Mouse (Mus musculus) forebrain, embryonic 15.5 days (tissue): ENCODE results near the gene Znhit3. TPM values are rescaled to one million over a fixed set of nuclear protein-coding genes. Genes with fewer than 3 reads are reported as not detected.

ENCODE experiments used
- ATAC-seq: fragments of 200-750 bp; cut with Nextera tagmentation; replicated peaks from 2 replicates; pipeline ENCODE4 v1.8.0; 2017; ENCODE audit warnings: mild to moderate bottlenecking, moderate TSS enrichment, moderate library complexity
- H3K27ac ChIP-seq: fragments of 300-500 bp; sonication (generic); replicated peaks from 2 replicates; pipeline ENCODE4 v1.5.1; 2015; ENCODE audit warnings: mild to moderate bottlenecking, inconsistent platforms
- H3K27me3 ChIP-seq: fragments of 300-500 bp; sonication (generic); 2 replicates; pipeline ENCODE4 v1.6.1; 2015; ENCODE audit warnings: inconsistent platforms
- H3K36me3 ChIP-seq: fragments of 300-500 bp; sonication (generic); 2 replicates; pipeline ENCODE4 v1.6.1; 2015; ENCODE audit warnings: mild to moderate bottlenecking, inconsistent platforms
- H3K4me1 ChIP-seq: fragments of 300-500 bp; sonication (generic); 2 replicates; pipeline ENCODE4 v1.6.1; 2015; ENCODE audit warnings: inconsistent platforms
- H3K4me2 ChIP-seq: fragments of 300-500 bp; sonication (generic); replicated peaks from 2 replicates; pipeline ENCODE4 v1.6.1; 2015; ENCODE audit warnings: mild to moderate bottlenecking, inconsistent platforms
- H3K4me3 ChIP-seq: fragments of 300-500 bp; sonication (generic); 2 replicates; pipeline ENCODE4 v1.5.1; 2015; ENCODE audit warnings: mild to moderate bottlenecking, inconsistent platforms
- H3K9ac ChIP-seq: fragments of 300-500 bp; sonication (generic); replicated peaks from 2 replicates; pipeline ENCODE4 v1.6.1; 2015; ENCODE audit warnings: mild to moderate bottlenecking, inconsistent platforms
- H3K9me3 ChIP-seq: fragments of 300-500 bp; sonication (generic); 2 replicates; pipeline ENCODE4 v1.6.1; 2016; ENCODE audit warnings: inconsistent platforms
- WGBS: fragments of 180-500 bp; shearing (Covaris S2); methylation state at CpG from one replicate; pipeline ENCODE4 v1.1.7; 2015; ENCODE audit warnings: mixed read lengths; 5-methylcytosine and 5-hydroxymethylcytosine counted together
- polyA plus RNA-seq: library from polyadenylated mRNA; unstranded; fragments of >200 nt; fragmentation: Nextera tagmentation; extraction: Ambion mirVana; gene quantifications from 2 replicates; pipeline ENCODE4 v1.2.1, GENCODE M21; 2015

The Znhit3 gene
- 61.7 and 67.8 TPM in 2 replicates for polyA plus RNA-seq

GRCm38 (mm10) chr11:84916053-84916702 lies at the start of gene Znhit3:
Znhit3 (minus strand) TSS chr11:84916366.
- WGBS = 2% methylated on average over 34 of the region's 34 CpGs
- peak within 1 kb of the TSS; percentile 33; the same call in 1 of the 2 replicates for H3K27ac ChIP-seq
- peak within 1 kb of the TSS; percentile 80 for H3K4me3 ChIP-seq
- peaks cover 23% of the 10 kb centered on the region for H3K36me3 ChIP-seq
- H3K4me2 ChIP-seq = peak within 1 kb of the TSS; percentile 61
- ATAC-seq = peak; percentile 94
- H3K4me1 ChIP-seq = peaks cover 23% of the 10 kb centered on the region
- no peaks in the 10 kb centered on the region for H3K9me3 ChIP-seq
- H3K9ac ChIP-seq = peak within 1 kb of the TSS; percentile 71
- no peaks in the 10 kb centered on the region for H3K27me3 ChIP-seq

GRCm38 (mm10) chr11:84963556-84963955 lies 47.4 kb upstream of the Znhit3 start:
- H3K4me2 ChIP-seq = no peak overlapping the region
- no peak overlapping the region for H3K9ac ChIP-seq
- no peak overlapping the region for H3K27ac ChIP-seq
- H3K27me3 ChIP-seq = peaks cover 18% of the 10 kb centered on the region
- no peaks in the 10 kb centered on the region for H3K36me3 ChIP-seq
- H3K9me3 ChIP-seq = no peaks in the 10 kb centered on the region
- peaks cover 11% of the 10 kb centered on the region; the same call in 1 of the 2 replicates for H3K4me1 ChIP-seq
- WGBS = 86% methylated on average over 3 of the region's 3 CpGs
- ATAC-seq = no peak
- no peak overlapping the region for H3K4me3 ChIP-seq

DNA sequence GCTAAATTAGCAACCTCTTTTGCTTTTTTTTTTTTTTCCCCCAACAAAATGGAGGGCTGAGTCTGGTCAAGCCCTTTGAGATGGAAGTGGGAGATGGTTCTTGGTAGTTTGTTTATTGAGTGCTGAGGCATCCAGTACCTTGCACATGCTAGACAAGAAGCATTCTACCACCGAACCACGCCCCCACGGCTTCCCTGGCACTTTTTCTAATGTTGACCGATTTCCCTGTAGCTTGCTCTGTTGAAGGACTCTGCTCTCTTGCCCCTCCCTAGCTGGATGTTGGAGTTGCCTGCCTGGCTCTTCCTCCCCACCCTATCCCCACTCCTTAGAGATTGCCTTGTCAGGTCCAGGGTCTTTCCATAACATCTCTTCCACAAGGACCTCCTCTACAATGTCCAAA lies 46.4 kb upstream of the Znhit3 start:
- WGBS = 97% methylated on average over 4 of the region's 4 CpGs

GRCm38 (mm10) chr11:84961571-84961970 lies 45.4 kb upstream of the Znhit3 start:
- Histone ChIP-seq H3K4me1 (peaks cover 15% of the 10 kb centered on the region), H3K27ac (no peak overlapping the region), H3K4me3 (no peak overlapping the region)

More for the DNA sequence above, 46.4 kb upstream of the Znhit3 start:
- H3K27ac ChIP-seq = no peak overlapping the region
- H3K36me3 ChIP-seq = no peaks in the 10 kb centered on the region
- H3K27me3 ChIP-seq = peaks cover 28% of the 10 kb centered on the region
- H3K4me3 ChIP-seq = no peak overlapping the region
- ATAC-seq = no peak
- H3K4me1 ChIP-seq = peaks cover 17% of the 10 kb centered on the region
- no peaks in the 10 kb centered on the region for H3K9me3 ChIP-seq
- H3K4me2 ChIP-seq = no peak overlapping the region
- H3K9ac ChIP-seq = no peak overlapping the region

DNA sequence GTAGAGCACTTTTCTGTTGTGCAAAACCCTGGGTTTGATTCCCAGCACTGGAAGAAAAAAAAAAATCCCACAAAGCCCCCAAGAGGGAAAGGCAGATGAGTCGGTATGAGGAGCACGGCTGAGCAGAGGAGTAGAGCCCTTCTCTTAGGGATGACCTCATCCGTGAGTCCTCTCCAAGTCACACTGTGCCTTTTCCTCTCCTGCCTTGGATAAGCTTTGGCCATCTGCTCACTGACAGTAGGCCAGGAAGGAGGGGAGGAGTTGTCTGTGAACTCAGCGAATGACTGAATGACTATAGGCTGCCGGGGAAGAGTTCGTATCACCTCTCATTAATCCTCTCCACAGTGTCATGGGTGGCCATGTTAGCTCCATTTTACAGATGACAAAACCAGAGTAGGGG lies 44.6 kb upstream of the Znhit3 start:
- Histone ChIP-seq H3K36me3 (no peaks in the 10 kb centered on the region), H3K27ac (no peak overlapping the region), H3K4me1 (peaks cover 15% of the 10 kb centered on the region), H3K9me3 (no peaks in the 10 kb centered on the region), H3K27me3 (peaks cover 44% of the 10 kb centered on the region), H3K4me2 (no peak overlapping the region), H3K9ac (no peak overlapping the region), H3K4me3 (no peak overlapping the region)
- 59% methylated on average over 6 of the region's 6 CpGs for WGBS
- no peak for ATAC-seq

More at GRCm38 (mm10) chr11:84961571-84961970, 45.4 kb upstream of the Znhit3 start:
- Histone ChIP-seq H3K9ac (no peak overlapping the region), H3K9me3 (no peaks in the 10 kb centered on the region), H3K4me2 (no peak overlapping the region), H3K36me3 (no peaks in the 10 kb centered on the region), H3K27me3 (peaks cover 36% of the 10 kb centered on the region)
- WGBS = 82% methylated on average over 4 of the region's 4 CpGs
- no peak for ATAC-seq

GRCm38 (mm10) chr11:84960291-84960690 lies 44.1 kb upstream of the Znhit3 start:
- Histone ChIP-seq H3K36me3 (no peaks in the 10 kb centered on the region), H3K27me3 (peaks cover 44% of the 10 kb centered on the region), H3K27ac (no peak overlapping the region), H3K4me1 (peaks cover 15% of the 10 kb centered on the region), H3K9me3 (no peaks in the 10 kb centered on the region), H3K4me3 (no peak overlapping the region), H3K4me2 (no peak overlapping the region), H3K9ac (no peak overlapping the region)
- no peak for ATAC-seq
- 35% methylated on average over 3 of the region's 3 CpGs for WGBS

- Histone ChIP-seq H3K36me3 (no peaks in the 10 kb centered on the region), H3K27me3 (peaks cover 44% of the 10 kb centered on the region), H3K9me3 (no peaks in the 10 kb centered on the region), H3K9ac (no peak overlapping the region), H3K4me1 (peaks cover 15% of the 10 kb centered on the region), H3K27ac (no peak overlapping the region), H3K4me2 (no peak overlapping the region), H3K4me3 (no peak overlapping the region)
- no peak for ATAC-seq
- WGBS = 5% methylated on average over 9 of the region's 9 CpGs
Observed at GRCm38 (mm10) chr11:84959701-84960181, 43.6 kb upstream of the Znhit3 start.

DNA sequence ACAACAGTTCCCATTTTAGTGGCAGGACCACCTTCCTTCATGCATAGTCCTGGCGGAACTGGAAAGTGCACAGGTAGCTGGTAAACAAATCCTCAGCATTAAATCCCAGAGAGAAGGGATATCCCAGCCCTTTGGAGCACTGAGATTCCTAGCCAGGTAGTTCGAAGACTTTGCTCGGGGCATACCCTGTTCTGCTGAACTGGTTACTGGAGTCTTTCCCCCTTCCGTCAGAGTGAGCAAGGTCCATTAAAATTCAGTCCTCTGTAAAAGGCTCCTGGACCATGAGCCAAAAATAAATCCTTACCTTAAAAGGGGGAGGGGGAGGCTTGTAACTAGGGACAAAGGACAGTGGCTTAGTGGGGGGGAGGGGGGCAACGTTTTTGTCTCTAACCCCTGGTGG lies 43.0 kb upstream of the Znhit3 start:
- H3K27me3 ChIP-seq = peaks cover 44% of the 10 kb centered on the region

GRCm38 (mm10) chr11:84958271-84958630 lies 42.1 kb upstream of the Znhit3 start:
- Histone ChIP-seq H3K36me3 (no peaks in the 10 kb centered on the region), H3K27me3 (peaks cover 44% of the 10 kb centered on the region), H3K27ac (no peak overlapping the region), H3K4me2 (peak overlapping the region; percentile 49), H3K9ac (no peak overlapping the region), H3K4me3 (peak overlapping the region; percentile 38), H3K4me1 (peaks cover 15% of the 10 kb centered on the region), H3K9me3 (no peaks in the 10 kb centered on the region)
- 2% methylated on average over 11 of the region's 11 CpGs for WGBS
- no peak for ATAC-seq

More for the DNA sequence above, 43.0 kb upstream of the Znhit3 start:
- no peaks in the 10 kb centered on the region for H3K36me3 ChIP-seq
- H3K9me3 ChIP-seq = no peaks in the 10 kb centered on the region
- H3K27ac ChIP-seq = no peak overlapping the region
- no peak for ATAC-seq
- H3K4me2 ChIP-seq = no peak overlapping the region
- H3K4me1 ChIP-seq = peaks cover 15% of the 10 kb centered on the region
- no peak overlapping the region for H3K9ac ChIP-seq
- WGBS = 25% methylated on average over 5 of the region's 5 CpGs
- H3K4me3 ChIP-seq = no peak overlapping the region

DNA sequence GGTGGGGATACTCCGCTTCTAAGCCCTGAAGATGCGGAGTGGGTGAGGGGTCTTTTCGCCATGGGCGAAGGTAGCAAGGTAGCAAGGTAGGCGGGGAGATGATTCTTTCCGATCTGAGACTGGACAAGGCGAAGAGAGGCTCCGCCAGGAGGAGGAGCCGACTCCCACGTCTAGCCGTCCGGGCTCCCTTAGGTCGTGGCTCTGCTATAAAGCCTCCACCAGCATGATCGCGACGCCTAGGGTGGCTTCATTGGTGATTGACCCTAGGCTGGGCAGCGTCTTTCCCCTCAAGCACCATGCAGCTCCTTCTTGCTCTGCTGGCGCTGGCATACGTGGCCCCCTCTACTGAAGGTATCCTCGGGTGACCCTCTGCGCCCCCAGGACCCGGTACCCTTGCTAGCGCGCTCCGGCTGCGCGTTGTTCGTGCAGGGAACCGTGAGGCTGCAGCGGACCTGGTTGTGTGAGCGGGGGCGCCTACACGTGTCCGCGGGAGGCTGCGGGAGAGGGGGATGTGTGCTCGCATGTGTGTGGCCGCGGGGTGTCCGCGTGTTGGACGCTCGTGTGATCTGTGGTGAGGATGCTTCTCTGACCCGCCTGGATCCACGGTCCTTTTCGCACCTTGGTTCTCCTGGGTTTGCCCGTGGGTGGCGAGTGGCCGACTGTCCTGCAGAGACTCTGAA lies 41.6 kb upstream of the Znhit3 start, which contains the start of gene Car4:
Gene Car4, plus strand, starts transcription at position 196 of the 680 bp plus-strand sequence.
- no peaks in the 10 kb centered on the region for H3K9me3 ChIP-seq
- ATAC-seq = no peak
- H3K36me3 ChIP-seq = no peaks in the 10 kb centered on the region
- H3K9ac ChIP-seq = peak within 1 kb of the TSS; percentile 9; the same call in 1 of the 2 replicates
- no peak within 1 kb of the TSS for H3K27ac ChIP-seq
- peaks cover 44% of the 10 kb centered on the region for H3K27me3 ChIP-seq
- peaks cover 15% of the 10 kb centered on the region for H3K4me1 ChIP-seq
- H3K4me2 ChIP-seq = peak within 1 kb of the TSS; percentile 49
- peak within 1 kb of the TSS; percentile 38 for H3K4me3 ChIP-seq
- WGBS = 1% methylated on average over 49 of the region's 49 CpGs

GRCm38 (mm10) chr11:84957171-84957570 lies 41.0 kb upstream of the Znhit3 start:
- H3K4me1 ChIP-seq = peaks cover 15% of the 10 kb centered on the region
- WGBS = 11% methylated on average over 15 of the region's 15 CpGs
- H3K9me3 ChIP-seq = no peaks in the 10 kb centered on the region
- peak overlapping the region; percentile 38 for H3K4me3 ChIP-seq
- no peak for ATAC-seq
- no peak overlapping the region for H3K27ac ChIP-seq
- no peak overlapping the region for H3K9ac ChIP-seq
- peak overlapping the region; percentile 49 for H3K4me2 ChIP-seq
- H3K27me3 ChIP-seq = peaks cover 44% of the 10 kb centered on the region
- no peaks in the 10 kb centered on the region for H3K36me3 ChIP-seq

DNA sequence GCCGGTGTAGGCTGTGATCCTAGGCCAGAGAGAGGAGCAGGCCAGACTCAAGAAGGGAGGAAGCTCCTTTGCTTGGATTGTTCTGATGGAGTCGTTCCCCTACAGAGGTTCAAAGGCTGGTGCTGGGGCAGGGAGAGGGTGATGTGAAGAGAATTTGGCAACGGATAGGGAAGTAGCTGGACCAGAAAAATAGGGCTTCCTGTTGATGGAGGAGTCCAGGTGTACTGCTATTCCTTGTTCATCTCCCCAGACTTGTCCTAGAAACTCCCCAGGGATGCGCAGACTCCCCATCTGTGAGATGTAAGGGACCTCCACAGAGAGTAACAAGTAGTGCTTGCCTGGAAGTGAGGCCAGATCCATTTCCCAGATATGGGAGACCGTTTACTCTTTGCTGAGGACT lies 40.2 kb upstream of the Znhit3 start:
- no peak for ATAC-seq

More for the DNA sequence above, 40.2 kb upstream of the Znhit3 start:
- Histone ChIP-seq H3K9ac (no peak overlapping the region), H3K4me3 (no peak overlapping the region), H3K27me3 (peaks cover 44% of the 10 kb centered on the region), H3K4me2 (no peak overlapping the region), H3K36me3 (no peaks in the 10 kb centered on the region), H3K27ac (no peak overlapping the region), H3K9me3 (no peaks in the 10 kb centered on the region), H3K4me1 (peaks cover 15% of the 10 kb centered on the region)
- WGBS = 36% methylated on average over 5 of the region's 5 CpGs
